Mouse (Mus musculus): Measurements from ENCODE around the gene Golga1. TPM values are rescaled to one million over a fixed set of nuclear protein-coding genes. Genes with fewer than 3 reads are reported as not detected.

Gene Golga1
- polyA plus RNA-seq, 2 experiments, result 30.9 to 37.9 TPM

DNA sequence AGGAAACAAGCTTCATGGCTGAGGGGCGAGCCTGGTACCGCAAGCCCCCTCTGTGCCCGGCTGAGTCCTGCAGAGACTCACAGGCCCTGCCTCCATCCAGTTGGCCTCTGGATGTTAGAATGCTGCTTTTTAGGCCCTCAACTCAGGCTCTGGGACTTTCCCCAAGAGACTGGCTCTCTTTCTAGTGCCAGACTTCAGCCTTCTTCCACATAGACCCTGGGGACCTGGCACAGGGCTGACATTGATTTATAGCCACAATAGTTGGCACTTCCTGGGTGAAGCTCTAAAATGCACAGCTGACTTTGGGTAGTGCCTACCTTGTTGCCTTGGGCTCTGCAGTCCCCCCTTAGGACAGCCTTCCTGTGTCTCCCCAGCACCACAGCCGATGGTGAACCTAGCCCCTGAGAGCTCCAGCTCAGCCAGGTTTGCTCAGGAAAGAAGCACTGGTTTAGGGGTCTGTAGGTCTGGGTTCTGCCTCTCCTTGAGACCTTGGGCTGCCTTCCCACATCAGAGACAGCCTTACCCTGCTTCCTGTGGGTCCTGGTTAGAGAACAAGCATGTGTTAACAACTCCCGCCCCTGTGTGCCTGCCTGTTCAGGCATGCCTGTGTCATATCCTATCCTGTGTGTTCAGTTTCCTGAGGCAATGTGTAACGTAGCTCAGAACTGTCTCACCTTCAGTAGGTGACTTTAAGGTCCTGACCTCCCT, 77.4 kb downstream of the Golga1 start:
- no peak for TF ChIP-seq POLR2A (IDR thresholded peaks at IDR 0.05; ENCODE audit: borderline replicate concordance, extremely low read depth, insufficient read depth, insufficient read length)
- 77% methylated on average over 6 of the region's 6 CpGs for WGBS
- no peaks in the 10 kb centered on the region for H3K36me3 ChIP-seq (ENCODE audit: control insufficient read depth, insufficient read depth, low read length)
- ATAC-seq (ENCODE audit: low FRiP score, low read depth), result no peak
- DNase-seq (ENCODE audit: low spot score), result peak; percentile 47
- H3K9ac ChIP-seq (ENCODE audit: low read depth, low read length, severe bottlenecking), result no peak overlapping the region
- no peaks in the 10 kb centered on the region for H3K9me3 ChIP-seq (ENCODE audit: control insufficient read depth, low read length)
- H3K27me3 ChIP-seq (ENCODE audit: control insufficient read depth, insufficient read depth, low read length), result no peaks in the 10 kb centered on the region
- H3K4me3 ChIP-seq (replicated peaks; ENCODE audit: low read length), result no peak overlapping the region
- no peak overlapping the region for H3K4me2 ChIP-seq (replicated peaks; ENCODE audit: low read depth, low read length, severe bottlenecking)
- H3K4me1 ChIP-seq (ENCODE audit: control insufficient read depth, insufficient read depth, low read length), result no peaks in the 10 kb centered on the region
- H3K27ac ChIP-seq (replicated peaks; ENCODE audit: low read depth, low read length), result no peak overlapping the region

DNA sequence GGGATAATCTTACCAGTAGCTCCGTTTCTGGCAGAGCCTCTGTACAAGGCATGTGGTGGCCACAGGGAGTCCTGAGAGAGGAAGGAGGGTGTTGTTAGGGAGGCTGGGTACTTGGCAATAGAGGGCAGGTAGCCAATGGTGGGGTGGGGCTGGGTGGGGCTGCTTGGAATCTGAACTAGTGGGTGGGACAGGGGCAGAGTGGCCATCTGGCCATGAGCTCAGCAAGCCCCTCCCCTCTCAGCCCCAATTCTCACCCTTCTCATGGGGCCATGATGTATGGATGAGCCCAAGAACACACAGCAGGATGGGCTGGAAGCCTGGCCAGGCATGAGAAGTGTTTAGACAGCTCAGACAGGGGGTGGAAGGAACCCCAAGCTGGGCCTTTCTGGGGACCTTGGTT, 78.0 kb downstream of the Golga1 start:
- ATAC-seq (ENCODE audit: low FRiP score, low read depth) (no peak), DNase-seq (ENCODE audit: low spot score) (no peak)
- WGBS, result 47% methylated on average over 1 of the region's 1 CpGs
- H3K27ac ChIP-seq (replicated peaks; ENCODE audit: low read depth, low read length), result no peak overlapping the region
- no peaks in the 10 kb centered on the region for H3K27me3 ChIP-seq (ENCODE audit: control insufficient read depth, insufficient read depth, low read length)
- no peaks in the 10 kb centered on the region for H3K36me3 ChIP-seq (ENCODE audit: control insufficient read depth, insufficient read depth, low read length)
- TF ChIP-seq POLR2A (IDR thresholded peaks at IDR 0.05; ENCODE audit: borderline replicate concordance, extremely low read depth, insufficient read depth, insufficient read length), result no peak
- no peaks in the 10 kb centered on the region for H3K9me3 ChIP-seq (ENCODE audit: control insufficient read depth, low read length)
- no peak overlapping the region for H3K4me3 ChIP-seq (replicated peaks; ENCODE audit: low read length)
- H3K4me1 ChIP-seq (ENCODE audit: control insufficient read depth, insufficient read depth, low read length), result no peaks in the 10 kb centered on the region
- no peak overlapping the region for H3K9ac ChIP-seq (ENCODE audit: low read depth, low read length, severe bottlenecking)
- no peak overlapping the region for H3K4me2 ChIP-seq (replicated peaks; ENCODE audit: low read depth, low read length, severe bottlenecking)

DNA sequence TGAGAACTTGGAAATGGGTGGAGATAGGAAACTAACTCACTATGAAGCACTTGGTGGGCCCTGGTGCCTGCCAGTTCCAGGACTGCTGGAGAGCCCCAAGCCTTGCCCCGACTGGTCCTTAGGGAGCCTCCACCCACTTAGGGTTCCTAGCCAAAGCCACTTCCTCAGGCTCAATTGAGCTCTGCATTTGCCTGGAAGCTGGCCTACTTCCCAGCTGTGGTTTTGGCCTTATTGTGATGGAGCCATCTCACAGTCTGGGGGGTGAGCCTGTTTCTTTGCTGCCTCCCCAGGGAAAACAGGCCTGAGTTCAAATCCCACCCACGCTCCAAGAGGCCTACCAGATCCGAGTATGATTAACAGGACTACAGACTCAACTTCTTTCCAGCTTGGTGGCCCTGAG, 78.8 kb downstream of the Golga1 start:
- Histone ChIP-seq H3K9me3 (ENCODE audit: control insufficient read depth, low read length) (no peaks in the 10 kb centered on the region), H3K4me1 (ENCODE audit: control insufficient read depth, insufficient read depth, low read length) (no peaks in the 10 kb centered on the region), H3K4me3 (replicated peaks; ENCODE audit: low read length) (no peak overlapping the region), H3K9ac (ENCODE audit: low read depth, low read length, severe bottlenecking) (no peak overlapping the region), H3K36me3 (ENCODE audit: control insufficient read depth, insufficient read depth, low read length) (no peaks in the 10 kb centered on the region), H3K27me3 (ENCODE audit: control insufficient read depth, insufficient read depth, low read length) (no peaks in the 10 kb centered on the region), H3K4me2 (replicated peaks; ENCODE audit: low read depth, low read length, severe bottlenecking) (no peak overlapping the region), H3K27ac (replicated peaks; ENCODE audit: low read depth, low read length) (no peak overlapping the region)
- ATAC-seq (ENCODE audit: low FRiP score, low read depth) (no peak), DNase-seq (ENCODE audit: low spot score) (no peak)
- WGBS, result 78% methylated on average over 3 of the region's 3 CpGs
- TF ChIP-seq POLR2A (IDR thresholded peaks at IDR 0.05; ENCODE audit: borderline replicate concordance, extremely low read depth, insufficient read depth, insufficient read length), result no peak

DNA sequence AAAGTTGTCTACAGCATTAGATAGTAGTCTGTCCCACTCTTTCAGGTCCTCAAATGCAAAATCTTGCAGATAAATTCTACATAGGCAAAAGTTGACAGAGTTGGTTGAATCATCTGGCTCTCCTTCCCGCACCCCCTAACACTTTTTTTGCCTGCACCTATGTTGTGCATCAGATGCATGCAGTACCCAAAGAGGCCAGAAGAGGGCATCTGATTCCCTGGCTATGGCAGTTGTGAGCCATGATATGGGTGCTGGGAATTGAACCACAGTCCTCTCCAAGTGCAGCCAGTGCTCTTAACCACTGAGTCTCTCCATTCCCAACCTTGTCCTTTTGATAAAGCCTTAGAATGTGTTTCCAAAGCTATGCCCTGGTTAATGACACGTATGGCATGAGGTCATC, 81.9 kb downstream of the Golga1 start:
- Histone ChIP-seq H3K4me2 (replicated peaks; ENCODE audit: low read depth, low read length, severe bottlenecking) (no peak overlapping the region), H3K9ac (ENCODE audit: low read depth, low read length, severe bottlenecking) (no peak overlapping the region), H3K4me3 (replicated peaks; ENCODE audit: low read length) (no peak overlapping the region), H3K27me3 (ENCODE audit: control insufficient read depth, insufficient read depth, low read length) (no peaks in the 10 kb centered on the region), H3K36me3 (ENCODE audit: control insufficient read depth, insufficient read depth, low read length) (no peaks in the 10 kb centered on the region), H3K9me3 (ENCODE audit: control insufficient read depth, low read length) (no peaks in the 10 kb centered on the region), H3K27ac (replicated peaks; ENCODE audit: low read depth, low read length) (no peak overlapping the region), H3K4me1 (ENCODE audit: control insufficient read depth, insufficient read depth, low read length) (no peaks in the 10 kb centered on the region)
- ATAC-seq (ENCODE audit: low FRiP score, low read depth) (no peak), DNase-seq (ENCODE audit: low spot score) (no peak)
- 98% methylated on average over 2 of the region's 2 CpGs for WGBS
- no peak for TF ChIP-seq POLR2A (IDR thresholded peaks at IDR 0.05; ENCODE audit: borderline replicate concordance, extremely low read depth, insufficient read depth, insufficient read length)

DNA sequence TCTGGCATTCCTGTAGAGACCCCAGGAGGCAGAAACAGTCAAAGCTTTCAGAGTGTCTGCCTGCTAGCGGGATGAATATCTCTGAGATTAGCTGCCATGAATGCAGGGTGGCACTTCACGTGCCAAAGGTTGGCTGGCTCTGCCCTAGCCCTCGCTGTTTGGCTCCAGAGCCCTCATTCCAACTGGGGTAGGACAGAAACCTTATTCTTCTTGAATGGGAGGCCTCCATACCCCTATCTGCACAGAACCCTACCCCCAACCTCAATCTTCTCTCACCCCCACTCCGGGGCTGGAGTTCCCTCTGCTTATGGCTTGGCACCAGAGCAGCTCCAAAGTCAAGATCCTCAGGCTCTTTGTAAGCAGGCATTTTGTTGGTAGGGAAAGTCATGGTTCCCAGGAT, 87.5 kb downstream of the Golga1 start:
- TF ChIP-seq POLR2A (IDR thresholded peaks at IDR 0.05; ENCODE audit: borderline replicate concordance, extremely low read depth, insufficient read depth, insufficient read length), result no peak
- no peak for DNase-seq (ENCODE audit: low spot score)
- Histone ChIP-seq H3K9me3 (ENCODE audit: control insufficient read depth, low read length) (no peaks in the 10 kb centered on the region), H3K27ac (replicated peaks; ENCODE audit: low read depth, low read length) (no peak overlapping the region), H3K9ac (ENCODE audit: low read depth, low read length, severe bottlenecking) (no peak overlapping the region), H3K36me3 (ENCODE audit: control insufficient read depth, insufficient read depth, low read length) (no peaks in the 10 kb centered on the region), H3K4me3 (replicated peaks; ENCODE audit: low read length) (no peak overlapping the region), H3K4me1 (ENCODE audit: control insufficient read depth, insufficient read depth, low read length) (no peaks in the 10 kb centered on the region), H3K4me2 (replicated peaks; ENCODE audit: low read depth, low read length, severe bottlenecking) (no peak overlapping the region), H3K27me3 (ENCODE audit: control insufficient read depth, insufficient read depth, low read length) (no peaks in the 10 kb centered on the region)
- WGBS, result 64% methylated on average over 4 of the region's 4 CpGs
- ATAC-seq (ENCODE audit: low FRiP score, low read depth), result no peak

Data from limb, embryonic 14.5 days (tissue).